Mouse (Mus musculus): ENCODE measurements at regions not wholly inside any gene's neighbourhood (a gene's known extent, or its start where the extent isn't known, plus 50 kb on each side); places are given as distances from the start of the nearest gene placed in this dataset.

DNA sequence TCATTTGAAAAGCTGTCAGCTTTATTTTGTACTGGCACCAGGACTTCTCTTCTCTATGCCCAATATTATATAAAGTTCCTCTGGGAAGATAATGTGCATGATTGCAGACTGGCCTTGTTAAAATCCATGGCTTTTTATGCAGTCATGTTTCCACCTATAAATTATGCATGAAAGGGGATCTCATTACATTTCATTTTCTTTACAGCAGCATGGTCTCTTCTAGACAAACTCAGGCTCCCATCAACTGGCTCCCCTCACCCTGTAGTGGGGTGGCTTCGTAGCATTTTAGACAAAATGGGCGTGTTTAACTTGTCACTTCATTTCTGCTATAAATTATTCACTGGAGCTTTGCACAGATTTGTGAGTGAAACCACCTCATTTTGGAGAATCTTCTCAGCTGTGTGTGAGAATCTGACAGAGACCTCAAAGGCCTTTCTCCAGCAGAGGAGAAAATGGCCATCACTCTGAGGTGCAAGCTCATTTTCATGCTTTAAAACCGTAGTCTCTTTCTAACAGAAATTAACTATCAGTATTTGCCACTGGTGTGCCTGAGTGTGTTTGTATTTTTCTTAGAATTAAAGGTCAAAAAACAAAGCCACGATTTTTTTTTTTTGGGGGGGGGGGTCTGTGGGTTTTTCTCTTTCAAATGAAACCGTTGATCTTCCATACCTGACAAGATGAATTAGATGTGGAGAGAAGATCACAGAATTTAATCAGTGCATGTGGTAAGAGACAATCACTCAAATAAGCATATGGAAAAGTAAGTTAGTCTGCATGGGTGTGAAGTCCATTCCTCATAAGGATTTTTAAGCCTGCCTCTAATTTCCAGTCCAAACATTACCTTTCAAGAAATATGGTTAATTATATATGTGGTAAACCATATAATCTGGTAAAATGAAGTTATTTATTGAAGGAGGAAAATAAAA lies 111.4 kb upstream of the 1700008P02Rik start:
- 70% methylated on average over 5 of the region's 5 CpGs for WGBS
- TF ChIP-seq POLR2A (IDR thresholded peaks at IDR 0.05; ENCODE audit: insufficient read depth, low read depth, low read length) = no peak
- no peak for TF ChIP-seq CTCF (IDR thresholded peaks at IDR 0.05; ENCODE audit: insufficient read depth, low read depth, low read length)
- Histone ChIP-seq H3K4me1 (ENCODE audit: control insufficient read depth, insufficient read depth, low read length) (no peaks in the 10 kb centered on the region), H3K27ac (ENCODE audit: insufficient read depth, low read depth, low read length) (no peak overlapping the region), H3K4me3 (ENCODE audit: insufficient read depth, low read depth, low read length) (no peak overlapping the region)

GRCm38 (mm10) chr3:6730066-6730465 lies 109.8 kb upstream of the 1700008P02Rik start:
- Histone ChIP-seq H3K4me3 (ENCODE audit: insufficient read depth, low read depth, low read length) (no peak overlapping the region), H3K27ac (ENCODE audit: insufficient read depth, low read depth, low read length) (no peak overlapping the region), H3K4me1 (ENCODE audit: control insufficient read depth, insufficient read depth, low read length) (no peaks in the 10 kb centered on the region)
- TF ChIP-seq POLR2A (IDR thresholded peaks at IDR 0.05; ENCODE audit: insufficient read depth, low read depth, low read length) = no peak
- no peak for TF ChIP-seq CTCF (IDR thresholded peaks at IDR 0.05; ENCODE audit: insufficient read depth, low read depth, low read length)

GRCm38 (mm10) chr3:6683679-6684078 lies 63.4 kb upstream of the 1700008P02Rik start:
- H3K27ac ChIP-seq (ENCODE audit: insufficient read depth, low read depth, low read length) = no peak overlapping the region
- no peak overlapping the region for H3K4me3 ChIP-seq (ENCODE audit: insufficient read depth, low read depth, low read length)
- TF ChIP-seq CTCF (IDR thresholded peaks at IDR 0.05; ENCODE audit: insufficient read depth, low read depth, low read length) (no peak), POLR2A (IDR thresholded peaks at IDR 0.05; ENCODE audit: insufficient read depth, low read depth, low read length) (no peak)
- no peaks in the 10 kb centered on the region for H3K4me1 ChIP-seq (ENCODE audit: control insufficient read depth, insufficient read depth, low read length)
- 69% methylated on average over 2 of the region's 2 CpGs for WGBS

DNA sequence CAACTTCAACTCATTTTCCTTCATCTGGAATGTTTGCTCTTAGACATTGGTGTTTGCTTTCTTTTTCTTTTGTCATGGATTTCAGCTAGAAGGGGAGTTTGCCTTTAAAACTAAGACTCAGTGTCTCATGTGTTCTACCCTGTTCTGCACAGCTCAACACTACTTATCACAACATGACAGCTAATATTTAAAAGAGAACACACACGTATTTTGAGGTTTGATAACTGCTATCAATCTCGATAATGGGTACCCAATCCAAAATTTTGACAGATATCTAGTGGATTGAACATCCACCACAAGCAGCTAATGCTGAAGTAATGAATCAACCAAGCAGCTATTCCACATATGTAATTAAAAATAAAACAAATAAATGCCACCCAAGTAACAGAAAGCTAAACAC lies 61.2 kb upstream of the 1700008P02Rik start:
- Histone ChIP-seq H3K4me3 (ENCODE audit: insufficient read depth, low read depth, low read length) (no peak overlapping the region), H3K4me1 (ENCODE audit: control insufficient read depth, insufficient read depth, low read length) (no peaks in the 10 kb centered on the region), H3K27ac (ENCODE audit: insufficient read depth, low read depth, low read length) (no peak overlapping the region)
- TF ChIP-seq CTCF (IDR thresholded peaks at IDR 0.05; ENCODE audit: insufficient read depth, low read depth, low read length) (no peak), POLR2A (IDR thresholded peaks at IDR 0.05; ENCODE audit: insufficient read depth, low read depth, low read length) (no peak)
- WGBS = 79% methylated on average over 2 of the region's 2 CpGs

GRCm38 (mm10) chr3:6676382-6676781 lies 56.1 kb upstream of the 1700008P02Rik start:
- WGBS = 93% methylated on average over 4 of the region's 4 CpGs
- Histone ChIP-seq H3K4me3 (ENCODE audit: insufficient read depth, low read depth, low read length) (no peak overlapping the region), H3K4me1 (ENCODE audit: control insufficient read depth, insufficient read depth, low read length) (no peaks in the 10 kb centered on the region), H3K27ac (ENCODE audit: insufficient read depth, low read depth, low read length) (no peak overlapping the region)
- TF ChIP-seq CTCF (IDR thresholded peaks at IDR 0.05; ENCODE audit: insufficient read depth, low read depth, low read length) = no peak
- TF ChIP-seq POLR2A (IDR thresholded peaks at IDR 0.05; ENCODE audit: insufficient read depth, low read depth, low read length) = no peak

DNA sequence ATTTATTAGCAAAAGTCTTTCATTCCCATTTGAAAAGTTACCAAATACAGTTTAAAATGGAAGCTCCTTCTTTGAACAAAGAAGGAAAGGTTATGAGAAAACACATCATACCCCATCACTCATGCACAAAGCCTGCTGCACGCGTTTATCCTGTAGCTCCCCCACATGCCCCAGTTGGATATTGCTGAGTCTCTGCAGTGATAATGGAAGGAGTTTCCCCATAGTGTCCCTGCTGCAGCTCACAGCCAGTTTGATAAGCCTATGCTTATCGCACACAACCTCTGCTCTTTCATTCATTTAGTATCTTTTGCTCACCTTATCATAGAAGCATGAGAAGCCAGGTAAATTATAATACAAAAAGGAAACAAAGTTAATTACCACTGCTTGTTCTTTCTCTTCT lies 55.1 kb upstream of the 1700008P02Rik start:
- Histone ChIP-seq H3K4me1 (ENCODE audit: control insufficient read depth, insufficient read depth, low read length) (no peaks in the 10 kb centered on the region), H3K4me3 (ENCODE audit: insufficient read depth, low read depth, low read length) (no peak overlapping the region), H3K27ac (ENCODE audit: insufficient read depth, low read depth, low read length) (no peak overlapping the region)
- 60% methylated on average over 3 of the region's 3 CpGs for WGBS
- TF ChIP-seq CTCF (IDR thresholded peaks at IDR 0.05; ENCODE audit: insufficient read depth, low read depth, low read length) (no peak), POLR2A (IDR thresholded peaks at IDR 0.05; ENCODE audit: insufficient read depth, low read depth, low read length) (no peak)
